Mouse (Mus musculus) heart, postnatal 10 days (tissue): ENCODE results near the gene Dnmbp. TPM values are rescaled to one million over a fixed set of nuclear protein-coding genes. Genes with fewer than 3 reads are reported as not detected.

ENCODE experiments used
- DNase-seq, 2 experiments: peaks; one replicate each; pipeline ENCODE4 v3.0.0; 2021
- intact Hi-C: fragments of 180-260 bp; cut with DNase I; formaldehyde crosslinking; loops from one replicate; pipeline ENCODE4 v1.15.1; 2025
- total RNA-seq, 2 experiments: library from RNA; stranded (reverse); gene quantifications; 2 replicates each; pipeline ENCODE4 v1.2.3; 2021

Dnmbp gene
- 10 to 100 TPM; 11.2 to 13.2 TPM for total RNA-seq

DNA sequence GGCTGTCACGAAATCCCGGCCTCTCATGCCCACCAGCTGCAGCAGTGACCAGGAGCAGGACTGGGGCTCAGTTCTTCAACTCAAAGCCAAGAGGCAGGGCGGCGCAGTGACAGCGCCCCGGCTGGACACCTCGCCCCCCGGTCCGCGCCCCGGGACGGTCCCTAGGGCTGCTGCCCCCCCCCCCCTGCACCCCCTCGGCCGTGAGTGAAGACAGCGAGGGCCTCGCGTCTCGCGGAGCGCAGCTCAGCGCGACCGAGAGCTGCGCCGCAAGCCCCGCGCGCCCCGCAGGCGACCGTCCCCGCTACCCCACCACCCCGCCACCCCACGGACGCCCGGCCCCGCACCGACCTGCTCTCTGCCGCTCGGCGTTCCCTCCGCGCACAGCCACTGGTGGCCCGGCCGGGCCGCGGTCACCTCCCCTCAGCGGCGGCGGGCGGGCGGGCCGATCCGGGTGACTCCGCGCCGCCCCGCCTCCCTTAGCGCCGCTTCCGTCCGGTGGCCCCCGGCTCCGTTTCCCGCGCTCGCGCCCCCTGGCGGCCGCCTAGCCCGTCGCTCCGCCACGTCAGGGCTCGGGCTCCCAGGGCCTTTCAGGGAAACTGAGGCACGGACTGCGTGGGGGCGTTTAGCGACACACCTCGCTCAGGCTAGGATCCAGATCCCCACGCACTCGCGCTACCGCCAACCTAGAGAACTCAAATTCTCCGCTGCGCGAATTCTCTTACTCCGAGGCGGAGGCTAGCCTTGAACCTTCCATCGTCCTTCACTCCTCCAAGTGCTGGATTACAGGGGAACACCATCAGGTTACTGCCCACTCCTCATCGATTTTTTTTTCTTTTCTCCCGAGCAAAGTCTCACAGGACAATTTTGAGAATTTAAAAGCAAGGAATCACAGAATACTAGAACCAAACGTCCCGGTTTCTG is at the start of gene Dnmbp:
TSS of gene Dnmbp (minus strand) at position 423 of the 921 bp plus-strand sequence.
- DNase-seq: peak; percentile 87 to 91
- intact Hi-C loops: loop anchor here (1.0 to 5.0 kb wide), 5 partner anchors 19 to 108 kb away; no protein-coding TSS in a partner anchor

DNA sequence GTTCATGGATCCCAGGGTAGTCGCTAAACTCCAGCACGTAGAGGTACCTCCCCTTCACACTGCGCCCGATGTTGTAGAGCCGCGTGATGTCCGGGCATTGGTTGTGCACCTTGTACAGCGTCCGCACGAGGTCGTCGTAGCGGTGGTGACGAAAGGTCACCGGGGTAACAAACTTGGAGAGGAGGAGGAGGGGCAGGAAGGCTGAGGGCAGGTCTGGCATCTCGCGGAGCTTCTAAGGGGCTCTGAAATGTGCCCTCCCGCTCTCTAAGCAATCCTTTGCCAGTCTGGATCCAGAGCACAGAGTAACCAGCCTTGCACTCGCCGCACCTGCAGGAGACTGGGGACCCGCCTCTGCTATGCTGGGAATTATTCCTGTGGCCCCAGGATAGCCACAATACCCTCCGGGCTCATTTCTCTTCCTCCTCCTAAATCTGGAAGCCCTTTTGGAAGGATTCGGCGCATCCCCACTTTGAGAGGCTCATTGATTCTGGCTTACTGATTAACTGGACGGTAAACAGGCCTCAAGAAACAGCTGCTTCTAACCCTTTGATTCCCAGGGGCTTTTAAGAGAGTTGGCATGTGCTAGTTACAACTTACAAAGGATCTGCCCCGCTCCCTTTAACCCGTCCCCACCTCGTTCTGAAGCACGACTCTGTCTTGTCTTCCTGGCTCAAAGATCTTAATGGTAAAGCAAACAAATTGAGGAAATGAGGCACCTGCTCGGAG is 46.2 kb upstream of the Dnmbp start, which contains the start of gene Cpn1:
TSS of gene Cpn1 (minus strand) at position 488 of the 726 bp plus-strand sequence.
- no peak for DNase-seq
- intact Hi-C loops: no loop called here

DNA sequence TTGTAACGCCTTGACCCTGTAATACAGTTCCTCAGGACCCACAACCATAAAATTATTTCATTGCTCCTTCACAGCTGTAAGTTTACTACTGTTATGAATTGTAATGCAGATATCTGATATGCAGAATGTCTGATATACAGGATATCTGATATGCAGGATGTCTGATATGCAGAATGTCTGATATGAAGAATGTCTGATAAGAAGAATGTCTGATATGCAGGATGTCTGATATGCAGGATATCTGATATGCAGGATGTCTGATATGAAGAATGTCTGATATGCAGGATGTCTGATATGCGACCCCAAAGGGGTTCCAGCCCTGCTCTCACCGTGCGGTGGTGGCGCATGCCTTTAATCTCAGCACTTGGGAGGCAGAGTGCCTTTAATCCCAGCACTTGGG is 42.0 kb upstream of the Dnmbp start:
- no peak for DNase-seq
- intact Hi-C loops: no loop called here

GRCm38 (mm10) chr19:43980711-43981110 is 40.7 kb upstream of the Dnmbp start:
- intact Hi-C loops: no loop called here
- no peak for DNase-seq

DNA sequence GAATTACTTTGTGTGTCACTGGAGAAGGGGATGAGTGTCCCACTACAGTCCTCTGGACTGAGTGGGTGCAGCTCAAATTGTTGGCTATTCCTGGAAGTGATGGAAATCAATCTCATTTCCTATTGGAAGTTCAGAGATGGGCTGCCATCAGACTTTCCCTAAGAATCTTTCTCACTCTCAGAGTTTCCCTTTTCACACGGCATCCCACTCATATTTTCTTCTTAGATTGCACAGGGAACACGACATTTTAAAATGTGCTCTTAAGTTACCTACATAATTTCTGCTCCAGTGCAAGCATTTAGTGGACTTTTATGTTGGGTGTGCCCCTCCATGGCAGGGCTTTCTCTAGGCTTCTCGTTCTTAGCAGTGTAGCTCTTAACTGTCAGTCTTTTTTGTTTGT is 37.8 kb upstream of the Dnmbp start:
- DNase-seq: no peak
- intact Hi-C loops: no loop called here

DNA sequence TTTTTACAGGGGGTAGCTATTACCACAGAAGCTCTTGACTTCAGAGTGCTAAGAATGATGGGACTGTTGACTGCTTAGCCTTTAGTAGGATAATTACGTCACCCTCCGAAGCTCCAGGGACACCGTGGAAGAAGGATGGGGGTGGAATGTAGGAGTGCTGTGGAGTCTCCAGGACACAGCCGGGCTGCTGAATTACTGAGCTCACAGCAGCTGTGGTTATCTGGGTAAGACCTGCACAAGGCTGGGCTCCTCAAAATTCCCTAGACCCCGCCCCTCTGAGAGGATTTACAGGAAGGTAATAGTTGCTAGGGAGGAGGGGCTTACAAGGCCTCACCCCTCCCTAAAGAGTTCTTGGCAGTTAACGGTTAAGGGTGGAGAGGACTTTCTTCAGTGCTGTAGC is 36.7 kb upstream of the Dnmbp start:
- peak; percentile 21 to 37 for DNase-seq
- intact Hi-C loops: no loop called here

GRCm38 (mm10) chr19:43974221-43974620 is 34.2 kb upstream of the Dnmbp start:
- no peak for DNase-seq
- intact Hi-C loops: no loop called here

- no peak for DNase-seq
- intact Hi-C loops: no loop called here
Measured at GRCm38 (mm10) chr19:43973711-43974110, 33.7 kb upstream of the Dnmbp start.

DNA sequence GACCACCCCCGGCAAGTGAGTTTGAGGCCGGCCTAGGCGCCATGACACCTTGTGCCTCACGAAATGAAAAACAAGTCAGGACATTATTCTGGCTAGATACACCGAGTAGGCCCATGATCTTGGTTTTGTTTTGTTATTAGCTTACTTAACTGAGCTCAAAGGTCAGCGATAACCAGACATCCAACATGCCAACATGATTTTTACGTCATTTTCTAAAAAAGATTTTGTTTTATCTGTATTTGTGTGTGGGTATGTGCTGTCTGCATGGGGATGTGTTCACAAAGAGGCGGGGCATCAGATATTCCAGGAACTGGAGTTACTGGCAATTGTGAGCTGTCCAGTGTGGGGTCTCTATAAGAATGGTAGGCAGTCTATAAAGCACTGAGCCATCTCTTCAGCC is 32.1 kb upstream of the Dnmbp start:
- no peak for DNase-seq
- intact Hi-C loops: no loop called here

- no peak for DNase-seq
- intact Hi-C loops: no loop called here
Measured at GRCm38 (mm10) chr19:43968436-43969026, 28.5 kb upstream of the Dnmbp start.

GRCm38 (mm10) chr19:43966481-43966880 is 26.5 kb upstream of the Dnmbp start:
- intact Hi-C loops: no loop called here
- DNase-seq: no peak

GRCm38 (mm10) chr19:43965496-43966085 is 25.6 kb upstream of the Dnmbp start:
- DNase-seq: peak; percentile 11 to 20
- intact Hi-C loops: no loop called here

DNA sequence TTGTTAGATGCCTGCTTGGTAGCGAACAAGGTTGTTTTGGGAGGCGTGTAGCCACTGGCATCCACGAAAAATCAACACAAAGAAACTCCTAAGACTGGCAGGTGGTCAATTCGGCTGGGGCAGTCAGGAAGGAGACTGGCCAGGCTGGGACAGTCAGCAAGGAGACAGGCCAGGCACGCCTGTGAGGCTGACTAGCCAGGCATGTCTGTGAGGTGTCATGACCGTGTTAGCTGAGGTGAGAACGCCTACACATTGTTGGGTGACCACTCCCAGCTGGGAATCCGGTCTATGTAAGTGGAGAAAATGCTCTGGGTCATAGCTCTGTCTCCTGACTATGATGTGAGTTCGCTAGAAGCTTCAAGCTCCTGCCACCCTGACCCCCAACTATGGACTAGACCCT is 22.8 kb upstream of the Dnmbp start:
- intact Hi-C loops: no loop called here

DNA sequence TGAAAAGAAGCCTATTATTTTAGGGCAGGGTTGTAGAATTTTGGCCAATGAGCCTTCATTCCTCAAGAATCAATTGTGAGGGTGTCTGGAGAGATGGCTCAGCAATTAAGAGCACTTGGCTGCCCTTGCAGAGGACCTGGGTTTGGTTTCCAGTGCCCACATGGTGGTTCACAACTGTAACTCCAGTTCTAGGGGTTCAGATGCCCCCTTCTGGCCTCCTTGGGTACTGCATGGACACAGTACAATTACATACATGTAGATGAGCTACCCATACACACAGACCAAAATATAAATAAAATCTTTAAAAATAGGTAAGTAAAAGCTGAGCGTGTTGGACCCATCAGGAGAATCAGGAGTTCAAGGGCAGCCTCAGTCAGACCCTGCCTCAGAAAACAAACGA is 21.2 kb upstream of the Dnmbp start:
- no peak for DNase-seq
- intact Hi-C loops: no loop called here

More for the DNA sequence above, 22.8 kb upstream of the Dnmbp start:
- no peak for DNase-seq

GRCm38 (mm10) chr19:43960014-43960413 is 20.0 kb upstream of the Dnmbp start:
- intact Hi-C loops: no loop called here
- no peak for DNase-seq

DNA sequence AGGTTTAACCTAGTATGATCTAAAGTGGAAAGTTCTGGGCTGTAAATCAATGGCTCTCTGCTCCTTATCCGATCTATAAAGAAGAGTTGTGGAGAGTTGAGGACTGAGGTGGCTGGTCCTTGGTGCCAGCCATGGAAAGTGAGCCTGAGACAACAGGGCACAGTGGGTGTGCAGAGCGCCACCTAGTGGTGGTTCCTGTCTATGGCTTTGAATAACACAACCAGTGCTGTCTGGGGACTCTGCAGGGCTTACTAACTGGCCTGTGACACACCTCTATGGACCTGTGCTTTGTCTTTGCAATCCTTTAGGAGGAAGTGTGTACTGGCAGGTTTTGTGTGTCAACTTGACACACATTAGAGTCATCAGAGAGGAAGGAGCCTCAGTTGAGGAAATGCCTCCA is 19.2 kb upstream of the Dnmbp start:
- DNase-seq: peak; percentile 64 to 80
- intact Hi-C loops: loop anchor here (2.0 to 5.0 kb wide), 3 partner anchors 52 to 126 kb away; no protein-coding TSS in a partner anchor

DNA sequence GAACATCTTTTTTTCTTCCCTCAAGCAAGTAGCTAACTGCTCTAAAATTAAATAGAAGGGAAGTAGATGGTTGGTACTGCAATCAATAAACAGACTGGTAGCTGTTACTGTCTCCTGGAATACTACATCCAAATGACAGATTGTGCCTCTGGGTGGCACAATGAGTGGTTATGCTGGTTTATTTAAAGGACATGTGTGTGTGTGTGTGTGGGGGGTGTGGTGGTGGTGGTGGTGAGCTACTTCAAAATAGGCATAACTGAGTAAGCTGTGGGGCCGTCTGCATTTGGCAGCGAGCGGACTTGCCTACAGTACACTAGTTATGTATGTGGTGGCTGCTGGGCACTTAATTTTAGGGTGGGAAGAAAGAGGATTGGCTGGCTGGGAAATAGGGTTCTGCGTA is 17.9 kb upstream of the Dnmbp start:
- DNase-seq: no peak

GRCm38 (mm10) chr19:43957402-43957801 is 17.4 kb upstream of the Dnmbp start:
- peak; percentile 31 to 34 for DNase-seq
- intact Hi-C loops: loop anchor here (5.0 kb wide), 2 partner anchors 50 to 105 kb away; no protein-coding TSS in a partner anchor

More for the DNA sequence above, 17.9 kb upstream of the Dnmbp start:
- intact Hi-C loops: loop anchor here (2.0 to 5.0 kb wide), 3 partner anchors 51 to 125 kb away; no protein-coding TSS in a partner anchor

- no peak for DNase-seq
- intact Hi-C loops: loop anchor here (5.0 kb wide), 2 partner anchors 48 to 103 kb away; no protein-coding TSS in a partner anchor
Measured at GRCm38 (mm10) chr19:43955266-43955665, 15.3 kb upstream of the Dnmbp start.

- no peak for DNase-seq
- intact Hi-C loops: loop anchor here (5.0 kb wide), 2 partner anchors 48 to 103 kb away; no protein-coding TSS in a partner anchor
Measured at GRCm38 (mm10) chr19:43954864-43955263, 14.9 kb upstream of the Dnmbp start.
